Mouse (Mus musculus) limb, embryonic 12.5 days (tissue): ENCODE results near the gene Zswim4. TPM values are rescaled to one million over a fixed set of nuclear protein-coding genes. Genes with fewer than 3 reads are reported as not detected.
A peak's percentile ranks its signal among the peaks of the same experiment; 100 is the strongest.

Experiments used
- ATAC-seq: fragments of 200-750 bp; cut with Nextera tagmentation; 2 replicates; pipeline ENCODE4 v1.8.0; 2017; ENCODE audit warnings: low read depth, moderate TSS enrichment; ENCODE audit not compliant: insufficient number of reproducible peaks, insufficient read depth, low FRiP score, low TSS enrichment
- H3K27ac ChIP-seq: fragments of 300-500 bp; sonication (generic); 2 replicates; pipeline ENCODE4 v1.5.1; 2016; ENCODE audit warnings: mild to moderate bottlenecking, moderate library complexity
- H3K27me3 ChIP-seq: fragments of 300-500 bp; sonication (generic); 2 replicates; pipeline ENCODE4 v1.6.1; 2016; ENCODE audit warnings: mild to moderate bottlenecking, moderate library complexity
- H3K36me3 ChIP-seq: fragments of 300-500 bp; sonication (generic); 2 replicates; pipeline ENCODE4 v1.6.1; 2016; ENCODE audit warnings: mild to moderate bottlenecking, moderate library complexity
- H3K4me1 ChIP-seq: fragments of 300-500 bp; sonication (generic); replicated peaks from 2 replicates; pipeline ENCODE4 v1.6.1; 2016
- H3K4me2 ChIP-seq: fragments of 300-500 bp; sonication (generic); 2 replicates; pipeline ENCODE4 v1.6.1; 2016; ENCODE audit warnings: mild to moderate bottlenecking, moderate library complexity
- H3K4me3 ChIP-seq: fragments of 300-500 bp; sonication (generic); replicated peaks from 2 replicates; pipeline ENCODE4 v1.5.1; 2016; ENCODE audit warnings: mild to moderate bottlenecking
- H3K9ac ChIP-seq: fragments of 300-500 bp; sonication (generic); replicated peaks from 2 replicates; pipeline ENCODE4 v1.6.1; 2016; ENCODE audit warnings: mild to moderate bottlenecking, moderate library complexity
- H3K9me3 ChIP-seq: fragments of 300-500 bp; sonication (generic); 2 replicates; pipeline ENCODE4 v1.6.1; 2016; ENCODE audit warnings: mild to moderate bottlenecking, moderate library complexity
- WGBS: fragments of 180-500 bp; shearing (Covaris S2); methylation state at CpG from one replicate; pipeline ENCODE4 v1.1.7; 2016; 5-methylcytosine and 5-hydroxymethylcytosine counted together
- polyA plus RNA-seq: library from polyadenylated mRNA; unstranded; fragments of >200 nt; fragmentation: Nextera tagmentation; extraction: Ambion mirVana; gene quantifications from 2 replicates; pipeline ENCODE4 v1.2.1, GENCODE M21; 2016

The Zswim4 gene
- polyA plus RNA-seq, 1 experiment from 2014 or later: 33.1 TPM

GRCm38 (mm10) chr8:84206666-84207065 lies 30.2 kb downstream of the Zswim4 start:
- Histone ChIP-seq H3K4me2 (no peak overlapping the region), H3K27ac (no peak overlapping the region), H3K4me3 (no peak overlapping the region), H3K27me3 (no peaks in the 10 kb centered on the region), H3K9me3 (no peaks in the 10 kb centered on the region), H3K9ac (no peak overlapping the region), H3K36me3 (peaks cover 60% of the 10 kb centered on the region), H3K4me1 (peaks cover 42% of the 10 kb centered on the region)
- 96% methylated on average over 3 of the region's 3 CpGs for WGBS
- no peak for ATAC-seq

GRCm38 (mm10) chr8:84205073-84205472 lies 31.8 kb downstream of the Zswim4 start:
- Histone ChIP-seq H3K4me2 (no peak overlapping the region), H3K27ac (no peak overlapping the region), H3K4me1 (peaks cover 55% of the 10 kb centered on the region), H3K9me3 (no peaks in the 10 kb centered on the region), H3K4me3 (no peak overlapping the region), H3K9ac (no peak overlapping the region), H3K27me3 (no peaks in the 10 kb centered on the region), H3K36me3 (peaks cover 45% of the 10 kb centered on the region)
- 92% methylated on average over 5 of the region's 5 CpGs for WGBS
- no peak for ATAC-seq

- Histone ChIP-seq H3K4me1 (peaks cover 62% of the 10 kb centered on the region), H3K27me3 (no peaks in the 10 kb centered on the region), H3K36me3 (peaks cover 36% of the 10 kb centered on the region), H3K9ac (peak overlapping the region; percentile 67), H3K4me3 (peak overlapping the region; percentile 63), H3K27ac (peak overlapping the region; percentile 99), H3K4me2 (peak overlapping the region; percentile 97), H3K9me3 (no peaks in the 10 kb centered on the region)
- WGBS: 49% methylated on average over 13 of the region's 13 CpGs
- ATAC-seq: peak; percentile 11; the same call in 1 of the 2 replicates
Measured at GRCm38 (mm10) chr8:84203975-84204772, 32.7 kb downstream of the Zswim4 start.

GRCm38 (mm10) chr8:84202938-84203917 lies 33.6 kb downstream of the Zswim4 start:
- WGBS: 9% methylated on average over 34 of the region's 34 CpGs

GRCm38 (mm10) chr8:84202466-84202865 lies 34.4 kb downstream of the Zswim4 start:
- no peaks in the 10 kb centered on the region for H3K27me3 ChIP-seq
- H3K9me3 ChIP-seq: no peaks in the 10 kb centered on the region
- H3K9ac ChIP-seq: peak overlapping the region; percentile 23
- peak overlapping the region; percentile 99 for H3K27ac ChIP-seq
- H3K4me1 ChIP-seq: peaks cover 62% of the 10 kb centered on the region
- no peak for ATAC-seq
- H3K4me3 ChIP-seq: peak overlapping the region; percentile 63
- 88% methylated on average over 9 of the region's 9 CpGs for WGBS
- H3K36me3 ChIP-seq: peaks cover 26% of the 10 kb centered on the region
- peak overlapping the region; percentile 97 for H3K4me2 ChIP-seq

More at GRCm38 (mm10) chr8:84202938-84203917, 33.6 kb downstream of the Zswim4 start:
- H3K9me3 ChIP-seq: no peaks in the 10 kb centered on the region
- H3K9ac ChIP-seq: peak overlapping the region; percentile 67
- peak overlapping the region; percentile 63 for H3K4me3 ChIP-seq
- peaks cover 27% of the 10 kb centered on the region for H3K36me3 ChIP-seq
- ATAC-seq: peak; percentile 41
- H3K27me3 ChIP-seq: no peaks in the 10 kb centered on the region
- H3K4me2 ChIP-seq: peak overlapping the region; percentile 97
- peaks cover 63% of the 10 kb centered on the region for H3K4me1 ChIP-seq
- H3K27ac ChIP-seq: peak overlapping the region; percentile 99

- Histone ChIP-seq H3K9ac (peak overlapping the region; percentile 81), H3K27ac (peak overlapping the region; percentile 99), H3K4me3 (peak overlapping the region; percentile 63), H3K4me2 (peak overlapping the region; percentile 97), H3K9me3 (no peaks in the 10 kb centered on the region), H3K4me1 (peaks cover 61% of the 10 kb centered on the region), H3K27me3 (no peaks in the 10 kb centered on the region), H3K36me3 (peaks cover 20% of the 10 kb centered on the region)
- WGBS: 52% methylated on average over 15 of the region's 15 CpGs
- ATAC-seq: no peak
Measured at GRCm38 (mm10) chr8:84201545-84202245, 35.2 kb downstream of the Zswim4 start.

GRCm38 (mm10) chr8:84200652-84201544 lies 36.0 kb downstream of the Zswim4 start:
- peak; percentile 7; the same call in 1 of the 2 replicates for ATAC-seq
- Histone ChIP-seq H3K9ac (peak overlapping the region; percentile 81), H3K9me3 (no peaks in the 10 kb centered on the region), H3K27me3 (no peaks in the 10 kb centered on the region), H3K36me3 (peaks cover 14% of the 10 kb centered on the region), H3K4me1 (peaks cover 61% of the 10 kb centered on the region), H3K4me3 (peak overlapping the region; percentile 63), H3K27ac (peak overlapping the region; percentile 99), H3K4me2 (peak overlapping the region; percentile 97)
- 3% methylated on average over 60 of the region's 70 CpGs for WGBS

GRCm38 (mm10) chr8:84200126-84200555 lies 36.7 kb downstream of the Zswim4 start:
- Histone ChIP-seq H3K9me3 (no peaks in the 10 kb centered on the region), H3K4me3 (peak overlapping the region; percentile 63), H3K27ac (peak overlapping the region; percentile 99), H3K4me2 (peak overlapping the region; percentile 97), H3K4me1 (peaks cover 61% of the 10 kb centered on the region), H3K27me3 (no peaks in the 10 kb centered on the region), H3K9ac (peak overlapping the region; percentile 81), H3K36me3 (peaks cover 6% of the 10 kb centered on the region)
- no peak for ATAC-seq
- WGBS: 23% methylated on average over 8 of the region's 8 CpGs

- no peaks in the 10 kb centered on the region for H3K27me3 ChIP-seq
- peaks cover 61% of the 10 kb centered on the region for H3K4me1 ChIP-seq
- WGBS: 41% methylated on average over 11 of the region's 11 CpGs
- H3K27ac ChIP-seq: peak overlapping the region; percentile 99
- H3K36me3 ChIP-seq: peaks cover under 1% of the 10 kb centered on the region; the same call in 1 of the 2 replicates
- H3K4me3 ChIP-seq: peak overlapping the region; percentile 63
- peak overlapping the region; percentile 81; the same call in 1 of the 2 replicates for H3K9ac ChIP-seq
- ATAC-seq: no peak
- peak overlapping the region; percentile 97 for H3K4me2 ChIP-seq
- H3K9me3 ChIP-seq: no peaks in the 10 kb centered on the region
Measured at GRCm38 (mm10) chr8:84199348-84200125, 37.3 kb downstream of the Zswim4 start.
